Mouse (Mus musculus): ENCODE measurements around the gene Trip4. TPM values are rescaled to one million over a fixed set of nuclear protein-coding genes. Genes with fewer than 3 reads are reported as not detected.

Trip4 gene
- polyA plus RNA-seq (2015; fragmentation: Illumina TruSeq; extraction: RNeasy Lipid Tissue Mini Kit (QIAGEN cat#74804); ENCODE audit: insufficient read depth, low replicate concordance) = 43.0 TPM

DNA sequence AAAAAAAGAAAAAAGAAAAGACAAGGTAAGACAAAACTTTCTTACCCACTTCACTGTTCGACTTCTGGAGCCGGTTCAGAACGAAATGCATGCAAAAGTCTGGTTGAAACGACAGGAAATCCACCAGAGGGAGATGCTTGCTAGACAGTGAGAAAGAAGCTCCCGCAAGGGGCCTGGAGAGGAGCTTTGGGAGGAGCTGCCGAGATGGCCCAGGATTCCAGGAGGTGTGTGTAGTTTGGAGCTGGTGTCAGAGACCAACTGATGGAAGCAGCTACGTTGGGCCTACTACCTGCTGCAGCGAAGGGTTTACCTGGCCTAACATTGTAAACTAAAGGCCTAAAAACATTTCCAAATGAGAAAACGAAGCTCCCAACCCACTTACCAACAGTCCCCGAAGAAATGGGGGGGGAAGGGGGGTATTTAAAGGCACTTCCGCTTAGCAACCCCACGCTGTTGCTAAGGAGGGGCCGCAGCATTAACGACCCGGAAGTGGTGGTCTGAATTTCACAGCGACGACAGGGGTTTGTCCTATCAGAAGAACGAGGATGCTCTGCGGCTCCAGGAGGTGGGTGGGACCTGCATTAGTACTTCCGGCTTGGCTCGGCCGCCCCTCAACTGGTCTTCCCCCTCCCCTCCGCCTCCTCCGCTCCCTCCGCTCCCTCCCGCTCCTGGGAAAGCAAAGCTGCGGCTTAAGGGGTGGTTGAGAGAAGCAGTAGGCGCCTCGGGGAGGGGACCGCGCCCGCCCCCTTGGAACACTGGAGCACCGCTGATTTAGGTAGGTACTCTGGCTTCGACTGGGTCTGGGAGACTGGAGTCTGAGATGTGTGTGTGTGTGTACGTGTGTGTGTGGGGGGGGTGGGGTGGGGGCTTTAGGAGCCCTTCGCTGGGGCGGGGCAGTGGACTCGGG is at the start of gene Trip4, which contains the start of gene Csnk1g1:
TSS of gene Trip4 (minus strand) at position 401 of the 907 bp plus-strand sequence.
TSS of gene Csnk1g1 (plus strand) at position 531 of the 907 bp plus-strand sequence.

DNA sequence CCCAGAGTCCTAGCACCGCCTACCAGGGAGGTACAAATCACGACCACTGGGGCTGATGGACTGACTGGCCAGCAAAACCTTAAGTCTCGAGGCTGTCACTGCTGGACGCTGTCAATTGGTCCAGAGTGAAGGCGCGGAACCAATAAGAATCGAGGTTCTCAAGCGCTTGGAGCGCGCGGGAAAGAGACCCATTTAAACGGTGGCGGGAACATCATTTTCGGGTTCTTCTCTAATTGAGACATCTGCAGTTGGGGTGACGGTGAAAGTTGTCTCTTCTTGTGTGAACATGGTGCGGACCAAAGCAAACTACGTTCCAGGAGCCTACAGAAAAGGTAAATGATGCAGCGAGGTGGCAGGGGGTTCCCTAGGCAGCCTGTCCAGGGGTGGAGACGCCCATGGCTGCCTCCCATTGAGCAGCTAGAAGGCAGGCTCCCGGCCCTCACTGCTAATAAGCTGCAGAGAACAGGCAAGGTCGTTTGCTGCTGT is 18.4 kb downstream of the Trip4 start, which contains the start of gene Pclaf:
TSS of gene Pclaf (plus strand) at position 95 of the 486 bp plus-strand sequence.

DNA sequence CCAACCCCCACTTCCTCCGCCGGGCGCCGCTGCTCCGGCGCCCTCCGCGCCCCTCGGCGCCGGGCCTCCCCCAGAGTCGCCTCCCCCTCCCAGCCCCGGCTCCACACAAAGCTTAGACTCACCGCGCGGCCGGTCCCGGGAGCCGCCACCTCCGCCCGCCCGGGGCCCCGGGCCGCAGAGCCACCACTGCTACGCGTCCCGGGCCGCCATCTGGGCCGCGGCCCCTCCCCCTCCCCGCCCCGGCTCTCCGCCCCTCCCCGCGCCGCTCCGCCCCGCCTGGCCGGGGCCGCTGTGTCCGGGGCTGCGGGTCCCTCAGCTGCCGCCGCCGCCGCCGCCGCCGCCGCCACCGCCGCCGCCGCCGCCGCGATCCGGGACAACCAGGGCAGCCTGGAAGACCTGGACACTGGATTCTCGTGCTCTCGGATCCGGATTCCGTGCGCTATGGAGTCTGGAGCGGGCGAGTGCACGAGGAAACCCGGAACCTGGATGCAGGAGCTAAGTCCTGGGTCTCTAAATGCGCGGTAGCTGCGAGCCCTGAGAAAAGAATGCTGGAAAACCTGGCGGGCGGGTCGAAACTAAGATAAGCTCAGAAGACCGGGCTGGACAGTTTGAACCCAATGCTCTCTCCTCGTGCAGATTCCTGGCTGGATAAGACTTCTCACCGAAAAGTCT is 81.1 kb downstream of the Trip4 start, which contains the start of gene Zfp609:
TSS of gene Zfp609 (minus strand) at position 221 of the 672 bp plus-strand sequence.

Other genes starting within 250 kb of the Trip4 start
- gene Oaz2, start 240.8 kb downstream of the Trip4 start, polyA plus RNA-seq (2015; fragmentation: Illumina TruSeq; extraction: RNeasy Lipid Tissue Mini Kit (QIAGEN cat#74804); ENCODE audit: insufficient read depth, low replicate concordance) = 70.3 TPM
- gene Zfp609, start 81.2 kb downstream of the Trip4 start, polyA plus RNA-seq (2015; fragmentation: Illumina TruSeq; extraction: RNeasy Lipid Tissue Mini Kit (QIAGEN cat#74804); ENCODE audit: insufficient read depth, low replicate concordance) = 9.8 TPM
- 38.2 TPM for gene Pclaf, start 18.6 kb downstream of the Trip4 start, polyA plus RNA-seq (2015; fragmentation: Illumina TruSeq; extraction: RNeasy Lipid Tissue Mini Kit (QIAGEN cat#74804); ENCODE audit: insufficient read depth, low replicate concordance)
- gene Csnk1g1, start 130 bp upstream of the Trip4 start, polyA plus RNA-seq (2015; fragmentation: Illumina TruSeq; extraction: RNeasy Lipid Tissue Mini Kit (QIAGEN cat#74804); ENCODE audit: insufficient read depth, low replicate concordance) = 29.8 TPM
- gene Ppib, start 151.4 kb upstream of the Trip4 start, polyA plus RNA-seq (2015; fragmentation: Illumina TruSeq; extraction: RNeasy Lipid Tissue Mini Kit (QIAGEN cat#74804); ENCODE audit: insufficient read depth, low replicate concordance) = 314 TPM
- gene Snx22, start 160.9 kb upstream of the Trip4 start, polyA plus RNA-seq (2015; fragmentation: Illumina TruSeq; extraction: RNeasy Lipid Tissue Mini Kit (QIAGEN cat#74804); ENCODE audit: insufficient read depth, low replicate concordance) = 13.9 TPM
- 123 TPM for gene Snx1, start 217.8 kb upstream of the Trip4 start, polyA plus RNA-seq (2015; fragmentation: Illumina TruSeq; extraction: RNeasy Lipid Tissue Mini Kit (QIAGEN cat#74804); ENCODE audit: insufficient read depth, low replicate concordance)
- 101 TPM for gene Ciao2a, start 217.8 kb upstream of the Trip4 start, polyA plus RNA-seq (2015; fragmentation: Illumina TruSeq; extraction: RNeasy Lipid Tissue Mini Kit (QIAGEN cat#74804); ENCODE audit: insufficient read depth, low replicate concordance)
- 14.5 TPM for gene Dapk2, start 249.4 kb upstream of the Trip4 start, polyA plus RNA-seq (2015; fragmentation: Illumina TruSeq; extraction: RNeasy Lipid Tissue Mini Kit (QIAGEN cat#74804); ENCODE audit: insufficient read depth, low replicate concordance)

All from spleen, adult 10 weeks (tissue).